Mouse (Mus musculus) liver, adult (tissue): Measurements from ENCODE around the gene Arhgap23.

ENCODE experiments used
- GATA4 ChIP-seq: IDR thresholded peaks from 2 replicates; pipeline ENCODE4 v1.6.1; 2014; ENCODE audit warnings: mild to moderate bottlenecking, low read length; ENCODE audit not compliant: insufficient replicate concordance

The Arhgap23 gene

DNA sequence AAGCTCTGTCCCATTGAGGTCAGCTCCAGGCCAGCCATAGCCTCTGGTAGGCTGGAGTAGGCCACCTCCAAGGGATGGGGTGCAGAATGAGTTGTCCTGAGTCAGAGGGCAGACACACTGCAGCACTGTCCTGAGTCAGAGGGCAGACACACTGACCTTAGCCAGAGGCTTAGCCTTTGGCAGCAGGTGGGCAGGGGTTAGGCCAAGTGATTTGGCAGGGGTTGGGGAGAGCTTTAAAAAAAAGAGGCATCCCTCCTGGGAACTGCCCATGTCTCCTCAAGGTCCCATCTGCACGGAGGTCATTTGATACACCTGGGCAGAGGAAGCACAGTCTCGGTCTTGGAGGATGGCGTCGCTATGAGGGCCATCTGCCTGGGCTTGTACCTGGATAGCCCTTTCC is 48.7 kb downstream of the Arhgap23 start:
- no peak for TF ChIP-seq GATA4

DNA sequence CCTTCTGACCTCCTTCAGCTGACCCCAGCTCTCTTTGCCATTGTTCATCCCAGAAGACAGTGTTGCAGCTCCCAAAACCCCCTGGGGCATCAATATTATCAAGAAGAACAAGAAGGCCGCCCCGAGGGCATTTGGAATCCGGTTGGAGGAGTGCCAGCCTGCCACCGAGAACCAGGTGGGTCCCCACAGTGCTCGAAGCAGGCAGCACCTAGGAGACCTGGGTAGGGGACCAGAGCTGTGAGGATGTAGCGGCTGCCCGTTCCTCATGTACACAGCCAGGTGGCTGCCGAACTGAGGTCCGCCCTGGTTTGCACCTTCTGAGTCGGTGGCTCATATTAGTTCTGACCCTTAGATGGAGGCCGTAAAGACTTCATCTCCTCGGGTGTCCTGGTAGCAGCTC is 50.6 kb downstream of the Arhgap23 start:
- TF ChIP-seq GATA4: no peak

DNA sequence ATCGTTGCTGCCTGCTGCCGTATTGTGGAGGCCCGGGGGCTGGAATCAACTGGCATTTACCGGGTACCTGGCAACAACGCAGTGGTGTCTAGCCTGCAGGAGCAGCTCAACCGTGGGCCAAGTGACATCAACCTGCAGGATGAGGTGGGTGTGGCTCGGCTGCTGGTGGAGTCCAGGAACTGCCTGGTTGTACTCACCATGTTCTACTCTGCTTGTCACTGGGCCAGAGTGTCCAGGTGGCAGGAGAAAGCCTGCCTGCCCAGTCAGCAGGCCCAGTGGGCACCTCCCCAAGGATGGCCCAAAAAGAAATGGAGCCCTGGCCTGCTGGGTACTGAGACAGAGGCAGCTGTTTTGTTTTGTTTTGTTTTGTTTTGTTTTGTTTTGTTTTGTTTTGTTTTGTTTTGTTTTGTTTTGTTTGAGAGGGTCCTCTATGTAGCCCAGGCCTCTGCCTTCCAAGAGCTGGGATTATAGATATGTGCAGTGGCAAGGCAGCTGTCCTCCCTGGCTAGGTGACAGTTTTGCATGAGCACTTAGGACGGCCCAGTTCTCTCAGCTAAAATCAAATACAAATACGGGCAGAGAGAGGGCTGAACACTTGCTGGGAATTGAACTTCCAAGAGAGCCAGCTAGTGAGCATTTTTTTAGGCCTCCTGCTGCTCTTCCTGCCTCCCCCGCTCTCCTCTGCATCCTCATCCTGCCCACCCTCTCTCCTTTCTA is 51.3 kb downstream of the Arhgap23 start:
- no peak for TF ChIP-seq GATA4

DNA sequence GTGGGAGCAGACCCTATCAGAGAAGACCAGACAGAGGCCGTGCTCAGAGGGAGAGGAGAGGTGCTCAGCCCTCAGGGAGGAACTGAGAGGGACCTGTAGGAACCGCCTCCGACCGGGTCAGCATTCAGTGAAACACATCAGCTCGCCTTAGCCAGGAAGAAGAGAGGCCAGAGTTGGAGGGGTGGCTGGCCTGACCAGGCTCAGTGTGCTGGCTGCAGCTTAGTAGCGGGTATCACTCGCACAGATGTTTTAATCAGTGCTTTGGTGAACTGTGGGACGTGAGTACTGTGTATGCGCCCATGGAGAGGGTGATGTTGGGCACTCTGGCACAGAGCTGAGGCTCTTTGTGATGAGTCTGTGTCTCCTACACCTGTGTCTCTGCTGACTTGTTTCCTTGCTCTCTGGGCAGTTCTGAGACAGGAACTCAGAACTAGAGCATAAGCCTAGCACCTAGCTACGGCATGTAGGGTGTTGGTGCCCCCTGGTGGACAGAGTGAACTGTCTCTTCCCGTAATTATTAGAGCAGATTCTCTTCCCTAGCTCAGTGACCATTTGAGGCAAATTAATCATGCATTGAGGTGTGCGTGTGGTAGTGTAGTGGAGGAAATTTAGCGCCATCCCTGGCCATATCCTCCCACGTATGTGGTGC is 53.4 kb downstream of the Arhgap23 start:
- TF ChIP-seq GATA4: no peak

DNA sequence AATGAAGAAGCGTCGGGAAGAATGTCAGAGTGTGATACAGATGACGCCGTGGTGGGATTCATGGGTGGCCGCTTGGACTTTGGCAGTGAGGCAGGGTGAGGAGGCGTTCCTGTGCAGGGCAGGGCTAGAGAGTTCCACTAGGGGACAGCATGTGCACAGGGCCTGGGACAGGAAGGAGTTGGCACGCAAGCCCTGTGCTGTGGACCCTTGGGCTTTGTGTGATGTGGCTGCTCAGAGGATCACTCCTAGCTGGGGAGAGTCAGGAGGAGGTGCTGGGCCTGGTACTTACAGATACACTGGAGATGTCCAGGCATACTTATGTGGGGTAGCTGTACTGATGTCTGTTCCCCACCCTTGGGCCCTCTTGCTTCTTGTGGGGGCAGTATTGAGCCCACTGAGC is 54.5 kb downstream of the Arhgap23 start:
- TF ChIP-seq GATA4: no peak

DNA sequence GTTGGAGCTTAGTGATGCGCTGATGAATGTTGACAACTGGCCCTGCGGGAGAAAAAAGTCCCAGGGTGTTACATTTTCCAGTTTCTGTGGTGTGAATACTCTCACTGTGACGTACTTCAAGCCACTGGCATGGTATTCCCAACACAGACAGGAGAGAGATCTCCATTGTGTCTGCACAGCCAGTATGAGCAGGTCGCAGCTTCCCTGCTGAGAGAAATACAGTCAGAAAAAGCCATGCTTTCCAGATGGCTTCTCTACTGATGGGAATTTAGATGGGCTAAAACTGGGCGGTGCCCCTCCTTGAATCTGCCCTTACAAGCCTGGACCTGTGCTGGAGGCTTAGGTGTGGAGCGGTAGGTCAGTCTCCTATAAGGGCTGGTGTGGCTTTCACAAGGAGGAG is 55.9 kb downstream of the Arhgap23 start:
- no peak for TF ChIP-seq GATA4

DNA sequence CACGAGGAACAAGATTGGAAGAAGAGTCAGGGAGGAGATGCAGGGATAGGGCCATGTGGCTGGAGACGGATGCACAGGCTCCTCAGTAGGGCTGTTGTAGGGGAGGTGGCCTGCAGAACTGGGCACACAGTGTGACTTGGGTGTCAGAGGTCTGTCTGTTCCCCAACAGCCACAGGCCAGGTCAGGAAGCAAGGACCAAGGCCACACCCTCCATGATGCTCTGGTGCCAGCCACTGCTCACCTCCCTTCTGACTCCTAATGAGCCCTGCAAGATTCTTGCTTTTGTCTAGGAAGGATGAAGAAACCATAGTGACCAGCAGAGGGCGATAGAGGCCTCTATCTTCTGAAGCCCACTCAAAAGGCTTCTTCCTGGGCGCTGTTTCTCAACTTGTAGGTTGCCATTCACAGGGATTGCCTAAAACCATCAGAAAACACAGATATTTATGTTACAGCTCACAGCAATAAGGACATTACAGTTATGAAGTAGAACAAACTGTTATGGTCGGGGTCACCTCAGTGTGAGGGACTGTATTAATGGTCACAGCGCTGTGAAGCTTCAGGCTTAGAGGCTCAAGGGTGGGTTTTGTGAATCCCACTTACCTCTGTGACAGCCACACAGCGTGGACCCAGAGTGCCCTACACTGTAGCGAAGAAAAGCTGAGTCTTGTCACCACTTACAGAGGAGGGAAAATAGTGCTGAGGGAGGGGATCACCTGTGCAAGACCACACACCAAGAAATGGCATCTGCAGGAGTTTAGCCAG is 61.2 kb downstream of the Arhgap23 start:
- TF ChIP-seq GATA4: no peak

DNA sequence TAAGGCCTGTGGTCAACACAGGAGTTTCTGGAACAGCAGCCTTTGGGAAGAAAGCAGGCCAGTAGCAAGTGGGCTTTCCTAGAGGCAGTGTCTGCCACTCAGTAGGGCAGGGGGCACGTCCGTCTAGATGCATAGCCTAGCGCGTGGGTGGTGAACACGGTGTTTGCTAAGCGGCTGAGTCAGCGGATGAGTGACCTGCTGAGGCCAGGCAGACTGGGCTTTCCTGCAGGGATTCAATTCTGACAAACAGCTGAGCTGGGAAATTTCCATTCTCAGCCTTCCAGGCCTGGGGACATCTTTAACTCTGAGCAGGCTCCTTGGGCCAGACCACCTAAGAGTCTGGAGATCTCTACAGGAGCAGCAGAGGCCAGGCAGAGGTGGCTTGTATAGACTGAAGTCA is 62.1 kb downstream of the Arhgap23 start:
- TF ChIP-seq GATA4: no peak

DNA sequence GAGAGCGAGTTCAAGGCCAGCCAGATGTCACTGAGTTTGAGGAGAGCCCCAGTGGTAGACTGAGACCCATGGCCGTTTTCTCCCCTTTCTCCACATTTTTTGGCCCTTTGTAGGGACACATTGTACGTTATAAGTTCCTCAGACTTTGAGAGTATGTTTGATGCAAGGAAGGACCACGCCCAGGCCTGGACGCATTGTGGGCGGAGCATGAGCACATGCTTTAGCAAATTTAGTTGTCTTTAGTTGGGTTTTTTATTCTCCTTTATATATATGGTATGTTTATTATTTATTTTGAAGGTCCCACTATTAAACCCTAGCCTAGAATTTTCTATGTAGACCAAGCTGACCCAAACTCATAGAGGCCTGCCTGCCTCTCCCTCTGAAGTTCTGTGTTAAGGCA is 63.0 kb downstream of the Arhgap23 start:
- TF ChIP-seq GATA4: no peak

DNA sequence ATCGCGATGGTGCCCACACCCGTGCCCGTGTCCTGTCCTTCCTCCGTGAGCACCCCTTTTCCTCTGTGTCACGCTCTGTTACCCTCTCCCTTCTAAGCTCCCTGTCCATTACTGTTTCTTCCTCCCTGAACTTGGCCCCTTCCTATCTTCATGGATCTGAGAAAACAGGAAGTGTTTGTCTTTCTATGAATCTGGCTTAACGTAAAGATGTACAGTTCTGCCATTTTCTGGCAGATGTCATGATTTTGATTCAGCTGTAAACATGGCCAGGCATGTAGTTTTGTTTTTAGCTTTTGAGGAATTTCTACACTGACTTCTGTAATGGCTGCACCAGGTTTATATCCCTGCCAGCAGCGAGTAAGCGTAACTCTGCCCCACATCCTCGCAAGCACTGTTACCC is 63.8 kb downstream of the Arhgap23 start:
- TF ChIP-seq GATA4: no peak

DNA sequence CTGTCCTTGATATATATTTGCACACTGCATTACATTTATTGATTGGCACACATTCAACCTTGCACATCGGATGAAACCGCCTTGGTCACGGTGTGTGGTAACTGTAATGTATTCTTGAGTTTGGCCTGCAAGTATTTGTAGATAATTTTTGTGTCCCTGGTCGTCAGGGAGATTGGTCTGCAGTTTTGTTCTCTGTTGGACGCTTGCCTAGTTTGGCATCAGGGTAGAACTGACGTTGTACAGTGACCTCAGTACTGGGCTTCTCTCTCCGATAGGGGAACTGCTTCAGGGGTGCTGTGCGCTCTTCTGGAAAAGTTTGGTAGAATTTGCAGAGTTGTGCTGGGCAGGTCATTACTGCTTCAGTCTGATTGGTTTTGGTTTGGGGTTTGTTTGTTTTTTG is 64.5 kb downstream of the Arhgap23 start:
- no peak for TF ChIP-seq GATA4

DNA sequence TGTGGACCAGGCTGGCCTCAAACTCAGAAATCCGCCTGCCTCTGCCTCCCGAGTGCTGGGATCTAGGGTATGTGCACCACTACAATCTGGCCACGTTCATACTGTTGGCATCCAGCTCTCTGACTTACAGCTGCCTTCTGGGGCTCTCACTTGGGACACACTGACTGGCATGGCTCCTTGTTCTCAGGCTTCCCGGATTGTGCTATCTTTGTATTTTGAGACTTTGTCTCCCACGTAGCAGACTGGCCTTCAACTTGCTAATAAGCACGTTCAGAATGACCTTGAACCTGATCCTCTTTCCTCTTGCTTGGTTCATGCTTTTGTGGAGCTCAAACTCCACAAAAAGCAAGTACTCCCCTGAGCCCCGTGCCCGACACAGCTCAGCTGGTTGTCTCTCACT is 70.3 kb downstream of the Arhgap23 start:
- TF ChIP-seq GATA4: no peak

DNA sequence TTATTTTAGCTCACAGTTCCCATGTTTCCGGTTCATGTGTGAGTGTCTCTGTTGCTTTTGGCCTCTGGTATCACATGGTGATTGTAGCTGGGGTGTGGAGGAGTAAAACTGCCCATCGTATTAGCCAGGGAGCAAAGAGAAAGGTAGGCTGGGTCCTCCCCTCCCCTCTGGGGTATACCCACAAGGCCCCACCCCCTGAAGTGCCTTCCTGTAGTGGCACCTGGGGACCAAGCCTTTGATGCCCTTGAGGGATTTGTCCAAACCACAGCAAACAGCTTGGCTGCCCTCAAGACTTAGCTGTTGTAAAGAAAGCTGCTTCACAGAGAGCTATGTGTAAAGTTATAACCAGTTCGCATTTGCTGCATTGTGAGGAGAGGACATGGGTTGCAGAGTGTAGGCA is 72.3 kb downstream of the Arhgap23 start:
- no peak for TF ChIP-seq GATA4

DNA sequence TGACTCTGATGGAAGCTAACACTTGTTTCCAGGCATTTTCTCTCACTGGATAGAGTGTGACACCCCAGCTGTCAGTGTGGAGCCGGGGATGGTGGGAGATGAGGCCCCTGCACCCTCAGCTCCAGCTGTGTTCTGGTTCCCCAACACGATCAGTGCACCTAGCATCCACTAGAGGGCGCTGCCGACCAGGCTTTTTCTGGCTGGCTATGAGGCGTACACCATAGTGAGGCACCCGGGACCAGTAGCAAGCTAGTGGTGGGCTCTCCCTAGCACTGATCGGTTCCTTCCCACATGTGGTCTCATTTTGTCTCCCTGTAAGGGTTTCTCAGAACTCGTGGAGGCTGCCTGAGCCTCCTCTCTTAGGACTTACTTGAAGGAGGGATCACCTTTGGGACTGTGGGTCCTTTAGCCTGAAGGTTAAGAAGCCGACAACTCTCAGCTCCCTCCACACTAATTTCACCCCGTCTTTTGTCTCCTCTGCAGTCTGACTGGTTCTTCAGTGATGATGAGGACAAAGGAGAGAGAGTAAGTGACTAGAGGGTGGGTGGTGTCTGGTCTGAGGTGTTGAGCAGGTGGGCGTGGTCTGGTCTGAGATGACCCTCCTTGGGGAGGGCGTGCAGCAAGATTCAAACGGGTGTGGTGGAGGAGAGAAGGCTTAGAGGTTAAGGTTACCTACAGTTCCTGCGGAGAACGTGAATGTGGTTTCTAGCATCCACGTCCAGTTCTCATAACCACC is 74.4 kb downstream of the Arhgap23 start:
- no peak for TF ChIP-seq GATA4

DNA sequence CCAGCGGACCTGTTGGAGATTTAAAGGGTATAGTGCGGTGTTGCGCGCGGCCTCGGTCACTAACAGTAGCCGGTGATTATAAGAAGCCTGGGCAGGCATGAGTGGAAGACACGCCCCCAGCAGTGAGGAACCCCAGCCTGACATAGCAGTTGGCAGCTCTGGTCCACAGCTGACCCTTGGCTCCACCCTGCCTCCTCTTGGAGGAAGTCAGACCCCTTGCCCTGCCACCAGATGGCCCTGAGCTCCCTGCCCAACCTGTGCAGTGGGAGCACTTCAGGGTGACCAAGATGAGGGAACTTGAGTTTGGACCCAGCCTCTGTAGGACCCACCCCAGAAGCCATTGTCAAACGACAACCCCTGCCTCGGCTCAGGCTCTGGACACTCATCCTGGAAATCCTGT is 76.3 kb downstream of the Arhgap23 start:
- no peak for TF ChIP-seq GATA4
